Mouse (Mus musculus): ENCODE measurements around the gene Card14.

DNA sequence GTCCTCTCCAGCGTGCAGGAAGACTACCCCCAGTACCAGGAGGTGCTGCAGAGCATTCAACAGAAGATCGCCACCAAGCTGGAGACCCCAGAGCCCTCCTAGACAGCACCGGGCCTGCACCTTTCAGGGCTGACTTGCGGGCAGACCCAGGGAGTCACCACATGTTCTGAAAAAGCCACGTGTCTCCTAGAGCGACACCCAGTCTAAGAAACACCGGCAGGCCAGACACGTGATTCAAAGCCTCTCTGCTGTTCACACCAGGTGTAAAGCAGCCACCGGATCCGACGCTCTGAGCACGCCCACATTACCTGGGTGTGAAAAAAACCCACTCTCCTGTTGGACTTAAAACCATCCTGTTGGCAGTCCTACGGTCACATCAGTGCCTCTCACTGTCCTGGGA is 43.2 kb upstream of the Card14 start:
- TF ChIP-seq CTCF (conservative IDR thresholded peaks at IDR 0.05; ENCODE audit: low read length) (no peak), NANOG (IDR thresholded peaks at IDR 0.05; ENCODE audit: borderline replicate concordance, low read length) (no peak)
